Mouse (Mus musculus): Measurements from ENCODE around the gene Scyl1. TPM values are rescaled to one million over a fixed set of nuclear protein-coding genes. Genes with fewer than 3 reads are reported as not detected.

Scyl1 gene
- polyA plus RNA-seq, 1 experiment from 2014 or later, result 70.4 TPM

DNA sequence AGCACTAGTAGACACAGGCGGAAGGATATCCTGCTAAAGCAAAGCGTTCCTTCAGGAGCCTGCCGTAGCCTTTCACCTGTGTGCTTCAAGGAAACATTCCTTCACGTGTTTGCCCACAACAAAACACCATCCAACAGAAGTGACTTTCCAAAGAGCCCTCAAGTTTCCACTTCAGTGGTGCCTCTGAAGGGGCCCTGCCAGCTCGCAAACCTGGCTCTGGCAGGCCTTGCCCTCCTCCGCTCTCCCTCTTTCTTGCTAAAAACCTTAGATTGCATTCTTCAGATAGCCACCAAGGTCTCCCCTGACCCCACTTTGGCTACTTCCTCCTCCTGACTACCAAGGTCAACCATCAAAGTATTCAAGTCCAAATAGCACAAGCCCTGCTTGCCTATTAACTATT is 10.3 kb upstream of the Scyl1 start:
- Histone ChIP-seq H3K27ac (no peak overlapping the region), H3K4me2 (replicated peaks) (no peak overlapping the region), H3K9ac (no peak overlapping the region), H3K9me3 (no peaks in the 10 kb centered on the region), H3K27me3 (replicated peaks) (no peaks in the 10 kb centered on the region), H3K4me1 (no peaks in the 10 kb centered on the region), H3K36me3 (no peaks in the 10 kb centered on the region), H3K4me3 (no peak overlapping the region)
- ATAC-seq (ENCODE audit: low FRiP score, low read depth), result no peak
- WGBS, result 89% methylated on average over 6 of the region's 6 CpGs

DNA sequence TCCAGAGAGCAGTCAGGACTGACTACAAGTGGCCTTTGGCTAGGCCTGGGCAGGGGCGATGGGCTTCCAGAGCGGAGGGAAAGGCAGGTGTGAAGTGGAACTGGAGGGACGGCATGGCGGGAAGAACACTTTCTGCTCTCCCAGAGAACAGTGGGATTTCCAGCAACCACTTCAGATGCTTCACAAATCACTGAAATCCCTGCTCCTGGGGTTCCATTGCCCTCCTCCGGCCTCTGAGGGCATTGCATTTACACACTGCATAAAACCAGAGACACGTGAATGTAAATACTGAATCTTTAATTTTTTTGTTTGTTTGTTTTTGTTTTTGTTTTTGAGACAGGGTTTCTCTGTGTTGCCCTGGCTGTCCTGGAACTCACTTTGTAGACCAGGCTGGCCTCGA is 9.0 kb upstream of the Scyl1 start:
- Histone ChIP-seq H3K4me1 (no peaks in the 10 kb centered on the region), H3K4me2 (replicated peaks) (no peak overlapping the region), H3K4me3 (no peak overlapping the region), H3K9me3 (no peaks in the 10 kb centered on the region), H3K27ac (no peak overlapping the region), H3K9ac (no peak overlapping the region), H3K27me3 (replicated peaks) (no peaks in the 10 kb centered on the region), H3K36me3 (no peaks in the 10 kb centered on the region)
- 72% methylated on average over 7 of the region's 7 CpGs for WGBS
- ATAC-seq (ENCODE audit: low FRiP score, low read depth), result no peak

DNA sequence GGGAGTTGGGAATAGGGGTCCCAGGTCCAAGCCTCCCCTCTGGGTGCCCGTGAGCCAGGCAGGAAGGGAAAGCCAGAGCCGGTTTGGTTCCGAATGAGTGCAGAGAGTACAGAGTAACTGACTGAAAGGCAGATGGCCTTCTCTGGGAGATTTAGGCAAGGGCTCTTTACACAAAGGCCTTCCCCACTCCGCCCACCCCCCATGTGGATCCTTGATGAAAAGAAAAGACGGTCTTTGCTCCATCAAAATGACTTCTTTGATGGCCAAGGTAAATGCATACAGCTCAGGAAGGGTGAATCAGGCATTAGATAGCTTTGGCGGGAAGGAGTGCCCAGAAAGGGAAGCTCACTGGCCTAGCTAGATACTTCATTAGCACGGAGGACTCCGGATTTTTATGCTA is 7.1 kb upstream of the Scyl1 start:
- Histone ChIP-seq H3K9ac (0 out of 2 replicates have a peak overlapping the region, but pooled peaks have one; percentile 2), H3K4me1 (no peaks in the 10 kb centered on the region), H3K27ac (no peak overlapping the region), H3K27me3 (replicated peaks) (no peaks in the 10 kb centered on the region), H3K36me3 (no peaks in the 10 kb centered on the region), H3K9me3 (no peaks in the 10 kb centered on the region), H3K4me3 (no peak overlapping the region), H3K4me2 (replicated peaks) (no peak overlapping the region)
- WGBS, result 43% methylated on average over 8 of the region's 8 CpGs
- no peak for ATAC-seq (ENCODE audit: low FRiP score, low read depth)

- Histone ChIP-seq H3K27me3 (replicated peaks) (no peaks in the 10 kb centered on the region), H3K36me3 (no peaks in the 10 kb centered on the region), H3K27ac (no peak overlapping the region), H3K9me3 (no peaks in the 10 kb centered on the region), H3K4me2 (replicated peaks) (no peak overlapping the region), H3K9ac (no peak overlapping the region), H3K4me3 (no peak overlapping the region), H3K4me1 (no peaks in the 10 kb centered on the region)
- 84% methylated on average over 9 of the region's 9 CpGs for WGBS
- no peak for ATAC-seq (ENCODE audit: low FRiP score, low read depth)
These were observed 6.3 kb upstream of the Scyl1 start for GRCm38 (mm10) chr19:5777387-5778032.

DNA sequence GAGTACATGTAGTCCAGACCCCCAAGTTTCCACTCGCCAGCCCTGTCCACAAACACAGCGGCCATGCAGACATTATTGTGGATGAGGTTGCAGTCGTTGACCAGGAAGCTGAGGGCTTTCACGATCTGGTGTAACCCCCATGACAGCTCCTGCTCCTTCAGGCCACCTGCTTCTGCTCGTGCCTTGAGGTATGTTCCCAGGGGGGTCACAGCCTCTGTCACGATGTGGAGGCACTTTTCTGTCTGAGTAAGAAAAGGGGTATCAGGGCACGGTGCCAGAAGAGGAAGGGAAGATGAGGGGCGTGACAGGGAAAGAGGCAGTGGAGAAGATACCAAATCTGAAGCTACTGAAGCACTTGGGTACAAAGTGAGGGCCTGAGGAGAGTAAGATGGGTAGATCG is 908 bp downstream of the Scyl1 start:
- no peak for ATAC-seq (ENCODE audit: low FRiP score, low read depth)

GRCm38 (mm10) chr19:5767271-5767670 is 3.9 kb downstream of the Scyl1 start:
- ATAC-seq (ENCODE audit: low FRiP score, low read depth), result no peak

More for the DNA sequence above, 908 bp downstream of the Scyl1 start:
- 56% methylated on average over 9 of the region's 9 CpGs for whole genome bisulfite sequencing
- no peaks in the 10 kb centered on the region for H3K27me3 ChIP-seq (replicated peaks)
- H3K9me3 ChIP-seq, result no peaks in the 10 kb centered on the region
- H3K4me3 ChIP-seq, result peak overlapping the region; percentile 73
- H3K27ac ChIP-seq, result no peak overlapping the region
- H3K36me3 ChIP-seq, result peaks cover 41% of the 10 kb centered on the region
- H3K4me2 ChIP-seq (replicated peaks), result peak overlapping the region; percentile 92
- H3K9ac ChIP-seq, result peak overlapping the region; percentile 87
- peaks cover 14% of the 10 kb centered on the region for H3K4me1 ChIP-seq

GRCm38 (mm10) chr19:5763163-5763562 is 8.1 kb downstream of the Scyl1 start:
- Histone ChIP-seq H3K9me3 (no peaks in the 10 kb centered on the region), H3K4me2 (replicated peaks) (no peak overlapping the region), H3K27ac (no peak overlapping the region), H3K27me3 (replicated peaks) (peaks cover 10% of the 10 kb centered on the region), H3K36me3 (peaks cover 93% of the 10 kb centered on the region), H3K9ac (no peak overlapping the region), H3K4me3 (no peak overlapping the region), H3K4me1 (no peaks in the 10 kb centered on the region)
- WGBS, result 97% methylated on average over 6 of the region's 6 CpGs
- ATAC-seq (ENCODE audit: low FRiP score, low read depth), result no peak

More at GRCm38 (mm10) chr19:5767271-5767670, 3.9 kb downstream of the Scyl1 start:
- Histone ChIP-seq H3K9me3 (no peaks in the 10 kb centered on the region), H3K4me3 (no peak overlapping the region), H3K27ac (no peak overlapping the region), H3K4me2 (replicated peaks) (no peak overlapping the region), H3K4me1 (peaks cover 14% of the 10 kb centered on the region), H3K36me3 (peaks cover 68% of the 10 kb centered on the region), H3K9ac (no peak overlapping the region), H3K27me3 (replicated peaks) (no peaks in the 10 kb centered on the region)
- 88% methylated on average over 4 of the region's 4 CpGs for WGBS

- Histone ChIP-seq H3K9ac (no peak overlapping the region), H3K9me3 (no peaks in the 10 kb centered on the region), H3K36me3 (peaks cover 65% of the 10 kb centered on the region), H3K4me2 (replicated peaks) (no peak overlapping the region), H3K4me3 (no peak overlapping the region), H3K4me1 (peaks cover 11% of the 10 kb centered on the region), H3K27me3 (replicated peaks) (peaks cover 49% of the 10 kb centered on the region), H3K27ac (no peak overlapping the region)
- ATAC-seq (ENCODE audit: low FRiP score, low read depth), result no peak
- 90% methylated on average over 14 of the region's 14 CpGs for WGBS
These were observed 12.3 kb downstream of the Scyl1 start for GRCm38 (mm10) chr19:5758878-5759403.

GRCm38 (mm10) chr19:5756991-5757636 is 14.1 kb downstream of the Scyl1 start:
- Histone ChIP-seq H3K9me3 (no peaks in the 10 kb centered on the region), H3K36me3 (peaks cover 51% of the 10 kb centered on the region), H3K27me3 (replicated peaks) (peaks cover 64% of the 10 kb centered on the region), H3K27ac (no peak overlapping the region), H3K4me2 (replicated peaks) (peak overlapping the region; percentile 49), H3K9ac (peak overlapping the region; percentile 51), H3K4me3 (peak overlapping the region; percentile 8; the same call in 1 of the 2 replicates), H3K4me1 (peaks cover 11% of the 10 kb centered on the region)
- ATAC-seq (ENCODE audit: low FRiP score, low read depth), result no peak
- WGBS, result 11% methylated on average over 36 of the region's 36 CpGs

DNA sequence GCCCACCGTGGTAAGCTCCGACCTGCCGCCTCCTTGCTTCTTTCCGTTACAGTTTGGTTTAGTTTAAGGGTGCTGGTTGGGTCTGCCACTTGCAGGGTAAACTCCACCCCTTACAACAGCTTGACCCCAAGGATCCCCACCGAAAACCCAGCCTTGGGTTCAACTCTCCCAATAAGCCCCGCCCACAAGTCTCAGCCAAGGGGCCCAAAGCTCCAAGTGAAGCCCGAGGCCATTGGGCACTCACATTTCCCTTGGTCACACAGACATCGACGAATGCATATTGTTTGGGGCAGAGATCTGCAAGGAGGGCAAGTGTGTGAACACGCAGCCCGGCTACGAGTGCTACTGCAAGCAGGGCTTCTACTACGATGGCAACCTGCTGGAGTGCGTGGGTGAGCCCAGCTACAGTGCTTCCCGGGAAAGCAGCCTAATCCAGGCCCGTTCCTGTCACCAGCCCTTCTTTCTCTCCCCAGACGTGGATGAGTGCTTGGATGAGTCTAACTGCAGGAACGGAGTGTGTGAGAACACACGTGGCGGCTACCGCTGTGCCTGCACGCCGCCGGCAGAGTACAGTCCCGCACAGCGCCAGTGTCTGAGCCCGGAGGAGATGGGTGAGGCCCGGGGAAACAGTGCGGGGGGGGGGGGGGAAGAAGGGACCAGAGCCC is 14.8 kb downstream of the Scyl1 start:
- WGBS, result 7% methylated on average over 28 of the region's 29 CpGs
- no peak for ATAC-seq (ENCODE audit: low FRiP score, low read depth)
- peak overlapping the region; percentile 51; the same call in 1 of the 2 replicates for H3K9ac ChIP-seq

GRCm38 (mm10) chr19:5751742-5752141 is 19.5 kb downstream of the Scyl1 start:
- H3K9me3 ChIP-seq, result no peaks in the 10 kb centered on the region
- no peak for ATAC-seq (ENCODE audit: low FRiP score, low read depth)
- no peak overlapping the region for H3K27ac ChIP-seq
- H3K4me3 ChIP-seq, result no peak overlapping the region
- H3K4me2 ChIP-seq (replicated peaks), result peak overlapping the region; percentile 29
- peaks cover 18% of the 10 kb centered on the region for H3K4me1 ChIP-seq
- WGBS, result 5% methylated on average over 20 of the region's 20 CpGs
- peaks cover 76% of the 10 kb centered on the region for H3K27me3 ChIP-seq (replicated peaks)
- no peaks in the 10 kb centered on the region; the same call in 1 of the 2 replicates for H3K36me3 ChIP-seq
- 0 out of 2 replicates have a peak overlapping the region, but pooled peaks have one; percentile 1 for H3K9ac ChIP-seq

More for the DNA sequence above, 14.8 kb downstream of the Scyl1 start:
- H3K4me3 ChIP-seq, result peak overlapping the region; percentile 8; the same call in 1 of the 2 replicates
- no peak overlapping the region for H3K27ac ChIP-seq
- peaks cover 45% of the 10 kb centered on the region for H3K36me3 ChIP-seq
- H3K4me1 ChIP-seq, result peaks cover 16% of the 10 kb centered on the region
- H3K4me2 ChIP-seq (replicated peaks), result peak overlapping the region; percentile 49
- H3K9me3 ChIP-seq, result no peaks in the 10 kb centered on the region
- H3K27me3 ChIP-seq (replicated peaks), result peaks cover 71% of the 10 kb centered on the region

DNA sequence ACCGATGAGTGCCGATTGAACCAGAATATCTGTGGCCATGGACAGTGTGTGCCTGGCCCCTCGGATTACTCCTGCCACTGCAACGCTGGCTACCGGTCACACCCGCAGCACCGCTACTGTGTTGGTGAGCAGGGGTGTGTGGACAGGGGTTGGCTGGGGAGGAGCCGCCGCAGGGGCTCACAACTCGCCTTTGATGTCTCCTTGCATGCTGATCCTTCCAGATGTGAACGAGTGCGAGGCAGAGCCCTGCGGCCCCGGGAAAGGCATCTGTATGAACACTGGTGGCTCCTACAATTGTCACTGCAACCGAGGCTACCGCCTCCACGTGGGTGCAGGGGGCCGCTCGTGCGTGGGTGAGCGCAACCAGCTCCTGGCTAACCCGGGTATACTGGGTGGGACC is 20.3 kb downstream of the Scyl1 start:
- Histone ChIP-seq H3K9me3 (no peaks in the 10 kb centered on the region), H3K9ac (peak overlapping the region; percentile 1; the same call in 1 of the 2 replicates), H3K36me3 (no peaks in the 10 kb centered on the region), H3K4me1 (peaks cover 22% of the 10 kb centered on the region), H3K4me2 (replicated peaks) (peak overlapping the region; percentile 29), H3K27ac (no peak overlapping the region), H3K4me3 (0 out of 2 replicates have a peak overlapping the region, but pooled peaks have one; percentile 16), H3K27me3 (replicated peaks) (peaks cover 76% of the 10 kb centered on the region)
- WGBS, result 6% methylated on average over 22 of the region's 22 CpGs
- ATAC-seq (ENCODE audit: low FRiP score, low read depth), result no peak
